Mouse (Mus musculus) CH12.LX (cell line): ENCODE data around the gene Atp10a. TPM values are rescaled to one million over a fixed set of nuclear protein-coding genes. Genes with fewer than 3 reads are reported as not detected.
"Not testable (repeated sequence)": the region's sequence is repeated elsewhere in the genome, so short reads cannot be mapped to it uniquely, and the experiment has no call there.

ENCODE experiments used
- DNase-seq: peaks from one replicate; pipeline ENCODE4 v3.0.0-alpha.2; 2013; ENCODE audit errors: extremely low read depth
- H3K27ac ChIP-seq: 2 replicates; pipeline ENCODE4 v1.5.1; 2012; ENCODE audit warnings: low read depth, mild to moderate bottlenecking, control low read depth, moderate library complexity; ENCODE audit not compliant: insufficient read depth
- H3K27me3 ChIP-seq: replicated peaks from 2 replicates; pipeline ENCODE3; 2012; ENCODE audit warnings: inconsistent platforms
- H3K36me3 ChIP-seq, 2 experiments: replicated peaks in 1 of 2; 2 replicates each; pipeline versions ENCODE3 to v1.6.1; 2012; ENCODE audit warnings: inconsistent platforms in 1 of 2, low read length in 1 of 2, mild to moderate bottlenecking in 1 of 2, mixed read lengths in 1 of 2, moderate library complexity in 1 of 2; ENCODE audit not compliant: control insufficient read depth in 1 of 2, insufficient read depth in 1 of 2
- H3K4me1 ChIP-seq, 2 experiments: 2 replicates each; pipeline ENCODE4 v1.6.1; 2012; ENCODE audit warnings: inconsistent platforms in 1 of 2, moderate library complexity in 1 of 2; ENCODE audit not compliant: insufficient read depth in 2 of 2, control insufficient read depth in 1 of 2
- H3K4me2 ChIP-seq: 2 replicates; pipeline ENCODE4 v1.6.1; 2012; ENCODE audit warnings: low read depth, mild to moderate bottlenecking, control low read depth; ENCODE audit not compliant: poor library complexity, insufficient read depth, severe bottlenecking
- H3K4me3 ChIP-seq, 3 experiments: fragments of 150-350 bp in 1 of 3; sonication (generic) in 1 of 3; replicated peaks in 1 of 3; 2 replicates each; pipeline versions ENCODE3 to v1.5.1; 2011 to 2012; ENCODE audit warnings: low read depth in 2 of 3, low read length in 2 of 3, mild to moderate bottlenecking in 2 of 3, moderate library complexity in 2 of 3, control low read depth in 1 of 3, improper control_type of control experiment in 1 of 3, inconsistent platforms in 1 of 3, mixed read lengths in 1 of 3; ENCODE audit not compliant: poor library complexity in 1 of 3
- H3K79me2 ChIP-seq: replicated peaks from 2 replicates; pipeline ENCODE4 v1.6.1; 2012; ENCODE audit warnings: mild to moderate bottlenecking, moderate library complexity; ENCODE audit not compliant: control insufficient read depth, poor library complexity, insufficient read depth, severe bottlenecking; ENCODE audit errors: extremely low read depth
- H3K9ac ChIP-seq: 2 replicates; pipeline ENCODE4 v1.6.1; 2012; ENCODE audit warnings: low read depth, mild to moderate bottlenecking, control low read depth, moderate library complexity; ENCODE audit not compliant: insufficient read depth
- H3K9me3 ChIP-seq: replicated peaks from 2 replicates; pipeline ENCODE3; 2012; ENCODE audit warnings: low read length, inconsistent platforms, mixed read lengths
- CHD1 ChIP-seq: IDR thresholded peaks from 2 replicates; pipeline ENCODE4 v1.6.1; 2012; ENCODE audit warnings: low read depth, low read length, improper control_type of control experiment, inconsistent platforms
- CHD2 ChIP-seq: IDR thresholded peaks from 2 replicates; pipeline ENCODE4 v1.6.1; 2011; ENCODE audit warnings: low read length, improper control_type of control experiment
- HCFC1 ChIP-seq: IDR thresholded peaks from 2 replicates; pipeline ENCODE4 v1.6.1; 2012; ENCODE audit warnings: low read depth, mild to moderate bottlenecking, inconsistent platforms, low read length, improper control_type of control experiment
- IRF4 ChIP-seq: IDR thresholded peaks from 2 replicates; pipeline ENCODE4 v1.6.1; 2014; ENCODE audit warnings: low read depth, mild to moderate bottlenecking, inconsistent platforms, low read length, improper control_type of control experiment
- KAT2A ChIP-seq: IDR thresholded peaks from 2 replicates; pipeline ENCODE4 v1.6.1; 2012; ENCODE audit warnings: low read length, improper control_type of control experiment, inconsistent platforms; ENCODE audit not compliant: insufficient replicate concordance
- MEF2A ChIP-seq: IDR thresholded peaks from 2 replicates; pipeline ENCODE4 v1.6.1; 2014; ENCODE audit warnings: low read depth, mild to moderate bottlenecking, inconsistent platforms, low read length, improper control_type of control experiment, borderline replicate concordance
- MXI1 ChIP-seq: IDR thresholded peaks from 2 replicates; pipeline ENCODE4 v1.6.1; 2011; ENCODE audit warnings: mild to moderate bottlenecking, low read depth, low read length, improper control_type of control experiment
- NRF1 ChIP-seq: IDR thresholded peaks from 2 replicates; pipeline ENCODE4 v1.6.1; 2014; ENCODE audit warnings: low read depth, mild to moderate bottlenecking, inconsistent platforms, low read length, improper control_type of control experiment, moderate library complexity
- PAX5 ChIP-seq: IDR thresholded peaks from 2 replicates; pipeline ENCODE4 v1.6.1; 2012; ENCODE audit warnings: low read length, inconsistent platforms, mixed read lengths
- POLR2AphosphoS2 ChIP-seq: IDR thresholded peaks from 2 replicates; pipeline ENCODE4 v1.6.1; 2011; ENCODE audit warnings: low read depth, low read length, improper control_type of control experiment
- SIN3A ChIP-seq: IDR thresholded peaks from 2 replicates; pipeline ENCODE4 v1.6.1; 2012; ENCODE audit warnings: low read length, improper control_type of control experiment, inconsistent platforms
- TCF12 ChIP-seq: IDR thresholded peaks from 2 replicates; pipeline ENCODE4 v1.6.1; 2014; ENCODE audit warnings: low read depth, mild to moderate bottlenecking, inconsistent platforms, low read length, improper control_type of control experiment
- ZC3H11A ChIP-seq: IDR thresholded peaks from 2 replicates; pipeline ENCODE4 v1.6.1; 2012; ENCODE audit warnings: low read depth, mild to moderate bottlenecking, inconsistent platforms, low read length, improper control_type of control experiment
- dilution Hi-C: fragments of 300-500 bp; cut with MboI; formaldehyde crosslinking; loops from 2 replicates; pipeline ENCODE4 v1.14.3; 2020; ENCODE audit warnings: low sequenced_read_pairs; ENCODE audit not compliant: extremely low pct_unique_long_range_greater_than_20kb, extremely low pct_ligation_motif_present
- in situ Hi-C: fragments of 300-500 bp; cut with MboI; formaldehyde crosslinking; loops from 3 replicates; pipeline ENCODE4 v1.14.3; 2019; ENCODE audit warnings: low sequenced_read_pairs, low pct_ligation_motif_present, low pct_unique_long_range_greater_than_20kb, mixed read lengths
- polyA plus RNA-seq: library from polyadenylated mRNA; unstranded; fragments of >175 nt; gene quantifications from 2 replicates; pipeline ENCODE4 v1.2.1, GENCODE M21; 2012; ENCODE audit warnings: low read depth; ENCODE audit not compliant: insufficient read length
- total RNA-seq, 2 experiments: library from RNA; depleted of rRNA; stranded (reverse); fragments of 300-350 nt in 1 of 2; fragments of >200 nt in 1 of 2; gene quantifications; 2 replicates each; pipeline ENCODE4 v1.2.3; 2012 to 2014

Gene Atp10a
- total and polyA plus RNA-seq, 3 experiments: not detected

- Histone ChIP-seq H3K4me1 (no peaks in the 10 kb centered on the region), H3K27ac (no peak overlapping the region), H3K4me2 (no peak overlapping the region), H3K27me3 (no peaks in the 10 kb centered on the region), H3K36me3 (no peaks in the 10 kb centered on the region), H3K9ac (no peak overlapping the region), H3K4me3 (no peak overlapping the region), H3K9me3 (peaks cover 65% of the 10 kb centered on the region), H3K79me2 (no peaks in the 10 kb centered on the region)
- in situ Hi-C loops: no loop called here
- TF ChIP-seq POLR2AphosphoS2 (no peak), SIN3A (no peak), KAT2A (no peak), MEF2A (no peak), TCF12 (no peak), ZC3H11A (no peak), NRF1 (no peak), IRF4 (no peak), PAX5 (no peak)
- dilution Hi-C loops: no loop called here
- DNase-seq: no peak
These were observed 173.1 kb downstream of the Atp10a start for GRCm38 (mm10) chr7:58829111-58829510.

- in situ Hi-C loops, H3K79me2 ChIP-seq, H3K4me3 ChIP-seq, H3K36me3 ChIP-seq, dilution Hi-C loops, DNase-seq, H3K27ac ChIP-seq, H3K4me2 ChIP-seq, H3K27me3 ChIP-seq, H3K9ac ChIP-seq, H3K4me1 ChIP-seq: not testable (repeated sequence)
- H3K9me3 ChIP-seq: peaks cover 38% of the 10 kb centered on the region
These were observed 181.1 kb downstream of the Atp10a start for GRCm38 (mm10) chr7:58836855-58837606.

GRCm38 (mm10) chr7:58840367-58840766 lies 184.4 kb downstream of the Atp10a start:
- TF ChIP-seq MXI1 (no peak), CHD2 (no peak), CHD1 (no peak), HCFC1 (no peak), PAX5 (no peak)
- in situ Hi-C loops: no loop called here
- no peak overlapping the region for H3K4me3 ChIP-seq
- no peak overlapping the region for H3K9ac ChIP-seq
- H3K9me3 ChIP-seq: peaks cover 45% of the 10 kb centered on the region
- no peak overlapping the region for H3K27ac ChIP-seq
- H3K27me3 ChIP-seq: no peaks in the 10 kb centered on the region
- dilution Hi-C loops: no loop called here
- no peaks in the 10 kb centered on the region for H3K4me1 ChIP-seq
- H3K79me2 ChIP-seq: no peaks in the 10 kb centered on the region
- H3K36me3 ChIP-seq: no peaks in the 10 kb centered on the region
- no peak for DNase-seq
- H3K4me2 ChIP-seq: no peak overlapping the region
